ENCODE assay signal across 27 mouse cellular contexts in the genomic region with DNA sequence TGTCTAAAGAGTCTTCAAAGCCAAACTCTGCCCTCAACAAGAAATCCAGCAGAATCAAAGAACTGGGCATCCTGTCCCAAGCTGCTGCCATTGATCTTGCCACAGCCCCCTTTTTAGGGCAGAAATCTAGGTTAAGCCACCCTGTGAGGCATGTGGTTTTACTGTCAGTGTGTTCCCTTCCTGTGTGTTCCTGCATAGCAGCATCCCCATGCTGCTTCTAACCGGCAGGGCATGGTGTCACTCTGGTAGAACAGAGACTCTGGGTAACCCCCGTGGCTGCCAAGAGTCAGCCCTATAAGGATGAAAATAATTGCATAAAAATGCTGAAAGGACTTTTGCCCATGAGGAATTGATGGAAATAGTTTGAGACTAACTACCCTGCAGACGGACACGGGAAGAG. TPM values are rescaled to one million over a fixed set of nuclear protein-coding genes. Genes with fewer than 3 reads are reported as not detected.
"Had no signal": no experiment of that assay in that cellular context is flagged by ENCODE, and none has a peak within 500 bp of the region (broad histone marks: within the 10 kb centered on the region; RNA-seq: fewer than 3 reads in every experiment).

No protein-coding gene starts in this region.

- H3K4me2 ChIP-seq: limb, embryonic 12.5 days; liver, embryonic 13.5 days; lung, embryonic 14.5 days; midbrain, embryonic 13.5 days had no signal

- H3K4me3 ChIP-seq: limb, embryonic 12.5 days; liver, embryonic 13.5 days; megakaryocyte, embryonic 14.5 days; midbrain, embryonic 10.5 days; midbrain, embryonic 13.5 days had no signal

- H3K27me3 ChIP-seq: limb, embryonic 12.5 days; liver, embryonic 13.5 days; megakaryocyte, embryonic 14.5 days; midbrain, embryonic 13.5 days had no signal

- H3K27ac ChIP-seq: limb, embryonic 12.5 days; liver, embryonic 13.5 days; midbrain, embryonic 10.5 days; midbrain, embryonic 13.5 days had no signal

- ATAC-seq: lung, postnatal 0 days; midbrain, embryonic 13.5 days; midbrain, embryonic 16.5 days had no signal

- H3K9me3 ChIP-seq: limb, embryonic 12.5 days; liver, embryonic 13.5 days; megakaryocyte, embryonic 14.5 days; midbrain, embryonic 10.5 days; midbrain, embryonic 13.5 days had no signal

- H3K4me1 ChIP-seq: limb, embryonic 12.5 days; liver, embryonic 13.5 days; megakaryocyte, embryonic 14.5 days; midbrain, embryonic 10.5 days; midbrain, embryonic 13.5 days had no signal

- H3K36me3 ChIP-seq: limb, embryonic 12.5 days; liver, embryonic 13.5 days; midbrain, embryonic 10.5 days; midbrain, embryonic 13.5 days had no signal

- DNase-seq: kidney, adult 9 months; kidney, postnatal 14 days; kidney, postnatal 4 days; liver, embryonic 13.5 days; lung, embryonic 14.5 days; thymus, adult 18-20 months; thymus, postnatal 36 days had no signal

- H3K9ac ChIP-seq: limb, embryonic 12.5 days; liver, embryonic 13.5 days; lung, embryonic 14.5 days; midbrain, embryonic 13.5 days had no signal

RNA-seq across cellular contexts. Expression of a gene that starts 44.8 kb away (rescaled TPM):
- total RNA-seq: layer of hippocampus, adult 18-20 months; layer of hippocampus, postnatal 25 days; left cerebral cortex, adult 18-20 months; left cerebral cortex, postnatal 36 days; liver, adult 2 months; monocyte, adult 5-6 weeks had no signal
- polyA plus RNA-seq: kidney, embryonic 16.5 days; limb, embryonic 12.5 days; liver, adult 2 months; liver, embryonic 13.5 days; liver, embryonic 16.5 days; lung, embryonic 14.5 days; lung, postnatal 0 days; midbrain, embryonic 10.5 days; midbrain, embryonic 13.5 days; midbrain, embryonic 16.5 days; neural tube, embryonic 11.5 days; neural tube, embryonic 14.5 days; spleen, adult 2 months; stomach, embryonic 16.5 days; testis, adult 2 months; urinary bladder, adult 2 months had no signal
